In genomic region chr5:45454456-45454855, GRCm38 (mm10) we compare ENCODE assay signal across 24 mouse cellular contexts. TPM values are rescaled to one million over a fixed set of nuclear protein-coding genes. Genes with fewer than 3 reads are reported as not detected.
DNase-seq lines count a peak whose midpoint lies in the region; ATAC-seq lines count a peak whose summit lies in the region.
"Had no signal": no experiment of that assay in that cellular context is flagged by ENCODE, and none has a peak within 500 bp of the region (broad histone marks: within the 10 kb centered on the region; RNA-seq: fewer than 3 reads in every experiment).

No protein-coding gene starts in this region.

- peaks cover 10% of the 10 kb centered on the region; the same call in 1 of the 2 replicates for H3K27me3 ChIP-seq in heart, embryonic 12.5 days (replicated peaks)
- H3K27me3 ChIP-seq in heart, embryonic 10.5 days (ENCODE audit: insufficient read depth, poor library complexity, severe bottlenecking), result no peaks in the 10 kb centered on the region

- no peak for ATAC-seq in heart, embryonic 12.5 days (ENCODE audit: insufficient number of reproducible peaks, low FRiP score)
- ATAC-seq: activated CD4-positive, CD25-positive, alpha-beta regulatory T cell, adult 4 months; CD4-positive, CD25-positive, alpha-beta regulatory T cell, adult 4 months; Patski had no signal

- no peak overlapping the region for H3K4me3 ChIP-seq in heart, embryonic 12.5 days
- no peak overlapping the region for H3K4me3 ChIP-seq in heart, embryonic 10.5 days

- H3K4me2 ChIP-seq in heart, embryonic 12.5 days, result no peak overlapping the region

- 37% methylated on average over 9 of the region's 9 CpGs for WGBS in heart, embryonic 12.5 days
- 38% methylated on average over 9 of the region's 9 CpGs for WGBS in heart, embryonic 10.5 days

- H3K36me3 ChIP-seq in heart, embryonic 12.5 days, result no peaks in the 10 kb centered on the region
- no peaks in the 10 kb centered on the region for H3K36me3 ChIP-seq in heart, embryonic 10.5 days
- H3K36me3 ChIP-seq: G1E had no signal

- no peak overlapping the region for H3K27ac ChIP-seq in heart, embryonic 12.5 days (ENCODE audit: poor library complexity, severe bottlenecking)
- H3K27ac ChIP-seq in heart, embryonic 10.5 days, result no peak overlapping the region

- no peaks in the 10 kb centered on the region for H3K9me3 ChIP-seq in heart, embryonic 12.5 days (replicated peaks)
- H3K9me3 ChIP-seq in heart, embryonic 10.5 days, result no peaks in the 10 kb centered on the region
- H3K9me3 ChIP-seq: G1E had no signal

- DNase-seq in heart, adult 11 months, result peak; percentile 71
- DNase-seq in heart, embryonic 10.5 days (ENCODE audit: low spot score), result peak; percentile 54
- no peak for DNase-seq in heart, postnatal 25 days (ENCODE audit: low spot score)
- DNase-seq: adrenal gland, adult 2 months; adrenal gland, adult 8-10 months; adrenal gland, postnatal 10 days; adrenal gland, postnatal 14 days; adrenal gland, postnatal 25 days; adrenal gland, postnatal 36 days; B cell, adult 2 months; cerebellum, adult 11 months; cerebellum, adult 11-12 months; cerebellum, adult 18-20 months had no signal

- intact Hi-C loops in heart, postnatal 25 days (cut with DNase I), result no loop called here

- no peak overlapping the region for H3K9ac ChIP-seq in heart, embryonic 12.5 days

- H3K4me1 ChIP-seq in heart, embryonic 12.5 days (replicated peaks), result no peaks in the 10 kb centered on the region
- H3K4me1 ChIP-seq in heart, embryonic 10.5 days, result no peaks in the 10 kb centered on the region

RNA-seq across cellular contexts. Expression of gene Clrn2, which starts 0.9 kb away (rescaled TPM):
- not detected in 2 replicates for polyA plus RNA-seq in heart, embryonic 12.5 days (2016; fragmentation: Nextera tagmentation; extraction: Ambion mirVana)
- not detected in 2 replicates for polyA plus RNA-seq in heart, embryonic 10.5 days (2016; fragmentation: Nextera tagmentation; extraction: Ambion mirVana)
- total RNA-seq in heart, postnatal 25 days (2021), result not detected
- total RNA-seq: adrenal gland, adult 18-20 months; adrenal gland, adult 2 months; adrenal gland, adult 8-10 months; adrenal gland, postnatal 10 days; adrenal gland, postnatal 14 days; adrenal gland, postnatal 25 days; adrenal gland, postnatal 36 days; adrenal gland, postnatal 4 days; CH12.LX; ES-E14; MEL had no signal
- polyA plus RNA-seq: activated CD4-positive, CD25-positive, alpha-beta regulatory T cell, adult 4 months; adrenal gland, adult 2 months; C2C12; CD4-positive, CD25-positive, alpha-beta regulatory T cell, adult 4 months; G1E; Patski had no signal

RNA-seq across cellular contexts. Expression of gene Qdpr, which starts 4.4 kb away (rescaled TPM):
- polyA plus RNA-seq in heart, embryonic 12.5 days (2016; fragmentation: Nextera tagmentation; extraction: Ambion mirVana), result 83.9 and 89.1 TPM in 2 replicates
- 110 and 116 TPM in 2 replicates for polyA plus RNA-seq in heart, embryonic 10.5 days (2016; fragmentation: Nextera tagmentation; extraction: Ambion mirVana)
- total RNA-seq in heart, postnatal 25 days (2021), result 10 to 100 TPM; 74.0 to 79.6 TPM

RNA-seq across cellular contexts. Expression of gene Lap3, which starts 38.7 kb away (rescaled TPM):
- 72.5 and 73.7 TPM in 2 replicates for polyA plus RNA-seq in heart, embryonic 12.5 days (2016; fragmentation: Nextera tagmentation; extraction: Ambion mirVana)
- 96.1 and 96.5 TPM in 2 replicates for polyA plus RNA-seq in heart, embryonic 10.5 days (2016; fragmentation: Nextera tagmentation; extraction: Ambion mirVana)
- total RNA-seq in heart, postnatal 25 days (2021), result 10 to 100 TPM; 95.0 to 98.6 TPM
